Mouse (Mus musculus) G1E (cell line): ENCODE measurements around the gene Grhl1.

Source experiments
- CTCF ChIP-seq: IDR thresholded peaks from 2 replicates; pipeline ENCODE4 v1.5.1; 2012; ENCODE audit warnings: low read depth, low read length, inconsistent platforms, mixed read lengths
- GATA1 ChIP-seq: IDR thresholded peaks from 2 replicates; pipeline ENCODE4 v1.6.1; 2012; ENCODE audit warnings: borderline replicate concordance, low read length, inconsistent platforms, mixed read lengths
- POLR2AphosphoS5 ChIP-seq: IDR thresholded peaks from 2 replicates; pipeline ENCODE4 v1.6.1; 2012; ENCODE audit warnings: low read depth, low read length, inconsistent platforms; ENCODE audit not compliant: insufficient replicate concordance
- TAL1 ChIP-seq: conservative IDR thresholded peaks from 2 replicates; pipeline ENCODE4 v1.6.1; 2012; ENCODE audit warnings: low read depth, low read length, inconsistent platforms, mixed read lengths

DNA sequence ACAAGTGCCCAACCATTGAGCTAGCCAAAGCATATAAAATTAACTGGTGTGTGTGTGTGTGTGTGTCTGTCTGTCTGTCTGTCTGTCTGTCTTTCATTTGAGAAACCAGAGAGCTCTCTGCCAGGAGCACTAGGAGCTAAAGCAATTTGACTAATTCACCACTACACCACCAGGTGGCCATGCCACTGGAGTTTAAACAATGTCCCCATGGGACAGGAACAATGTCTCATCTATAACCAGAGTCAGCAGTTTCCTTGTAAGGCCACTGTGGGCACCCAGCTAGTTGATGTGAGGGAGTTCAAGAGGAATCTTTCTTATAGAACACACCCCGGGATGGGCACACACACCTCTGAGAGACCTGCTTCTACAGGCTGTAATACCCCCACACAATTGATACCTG, 58.1 kb downstream of the Grhl1 start:
- TF ChIP-seq CTCF, result peak; percentile 27; the same call in 1 of the 2 replicates
- no peak for TF ChIP-seq GATA1
- TF ChIP-seq POLR2AphosphoS5, result no peak
- no peak for TF ChIP-seq TAL1
